Mouse (Mus musculus) erythroblast, embryonic 14.5 days (primary cell): ENCODE measurements around the gene Stx1a.

Experiments
- GATA1 ChIP-seq: IDR thresholded peaks from 2 replicates; pipeline ENCODE4 v1.6.1; 2012; ENCODE audit warnings: low read length, inconsistent platforms, mixed read lengths
- TAL1 ChIP-seq: IDR thresholded peaks from 3 replicates; pipeline ENCODE4 v1.6.1; 2012; ENCODE audit warnings: low read length, inconsistent platforms, mixed read lengths

GRCm38 (mm10) chr5:134983771-134984170 lies 39.5 kb upstream of the Stx1a start:
- TF ChIP-seq GATA1 = no peak
- TF ChIP-seq TAL1 = no peak
